9 mouse cellular contexts compared by ENCODE assay signal in the genomic region with DNA sequence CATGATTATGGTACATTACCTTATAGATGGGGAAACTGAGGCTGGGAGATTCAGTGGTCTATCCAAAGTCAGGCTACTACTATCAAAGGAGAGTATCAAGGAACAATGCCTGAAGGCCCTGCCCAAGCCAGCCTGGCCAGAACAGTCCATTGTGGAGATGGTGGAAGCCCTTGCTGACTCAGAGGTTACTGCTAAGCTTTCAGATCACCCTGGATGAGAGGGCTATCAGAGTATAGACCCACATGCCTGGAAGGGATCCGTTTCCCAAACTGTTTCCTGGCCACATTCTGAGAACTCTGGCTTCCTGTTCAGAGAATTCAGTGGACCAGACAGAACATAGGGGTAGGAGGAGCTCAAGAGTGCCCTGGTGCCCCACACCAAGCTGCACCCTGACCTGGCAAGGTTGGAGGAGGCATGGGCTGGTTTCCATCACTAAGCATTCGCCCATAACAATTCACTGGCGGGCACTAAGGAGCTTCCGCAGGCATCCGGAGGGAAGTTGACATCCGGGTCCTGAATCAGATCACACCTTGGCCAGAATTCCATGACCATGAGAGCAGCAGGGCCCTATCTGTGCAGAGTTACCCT. TPM values are rescaled to one million over a fixed set of nuclear protein-coding genes. Genes with fewer than 3 reads are reported as not detected.
DNase-seq lines count a peak whose midpoint lies in the region; ATAC-seq lines count a peak whose summit lies in the region.
"Had no signal": no experiment of that assay in that cellular context is flagged by ENCODE, and none has a peak within 500 bp of the region (broad histone marks: within the 10 kb centered on the region; RNA-seq: fewer than 3 reads in every experiment).

No protein-coding gene starts in this region.

- intact Hi-C loops in heart, postnatal 25 days (cut with DNase I) = loop anchor here (1.0 to 10.0 kb wide), 4 partner anchors 15 to 465 kb away; partner anchors contain the start of gene Bnip3
- intact Hi-C loops in heart, postnatal 10 days (cut with DNase I) = loop anchor here (5.0 kb wide), 1 partner anchor 122 kb away; the partner anchor contains the start of gene Pwwp2b

- DNase-seq in heart, embryonic 10.5 days (ENCODE audit: low spot score) = no peak
- DNase-seq in heart, postnatal 25 days (ENCODE audit: low spot score) = no peak
- peak; percentile 23 to 36 for DNase-seq in heart, postnatal 10 days
- DNase-seq in embryo, embryonic 10 days (ENCODE audit: low spot score) = no peak
- DNase-seq in cerebellum, adult 9-11 months = no peak
- DNase-seq: liver, postnatal 0 days had no signal

- no peaks in the 10 kb centered on the region for H3K36me3 ChIP-seq in heart, embryonic 10.5 days
- no peaks in the 10 kb centered on the region for H3K36me3 ChIP-seq in embryonic facial prominence, embryonic 12.5 days
- no peaks in the 10 kb centered on the region for H3K36me3 ChIP-seq in limb, embryonic 12.5 days

- H3K27ac ChIP-seq in heart, embryonic 10.5 days = peak overlapping the region; percentile 96
- H3K27ac ChIP-seq in embryonic facial prominence, embryonic 12.5 days = peak overlapping the region; percentile 90; the same call in 1 of the 2 replicates
- H3K27ac ChIP-seq in limb, embryonic 12.5 days = peak overlapping the region; percentile 97

- H3K4me3 ChIP-seq in heart, embryonic 10.5 days = no peak overlapping the region
- no peak overlapping the region for H3K4me3 ChIP-seq in embryonic facial prominence, embryonic 12.5 days
- H3K4me3 ChIP-seq in limb, embryonic 12.5 days (replicated peaks) = no peak overlapping the region

- 50% methylated on average over 6 of the region's 6 CpGs for WGBS in heart, embryonic 10.5 days
- WGBS in embryonic facial prominence, embryonic 12.5 days = 85% methylated on average over 6 of the region's 6 CpGs
- whole genome bisulfite sequencing in limb, embryonic 12.5 days = 89% methylated on average over 6 of the region's 6 CpGs

- H3K4me1 ChIP-seq in heart, embryonic 10.5 days = peaks cover 65% of the 10 kb centered on the region
- peaks cover 27% of the 10 kb centered on the region for H3K4me1 ChIP-seq in embryonic facial prominence, embryonic 12.5 days
- peaks cover 38% of the 10 kb centered on the region for H3K4me1 ChIP-seq in limb, embryonic 12.5 days (replicated peaks)

- H3K4me2 ChIP-seq in embryonic facial prominence, embryonic 12.5 days (replicated peaks) = no peak overlapping the region
- H3K4me2 ChIP-seq in limb, embryonic 12.5 days = no peak overlapping the region

- no peak for ATAC-seq in embryonic facial prominence, embryonic 12.5 days (ENCODE audit: insufficient number of reproducible peaks, insufficient read depth, low FRiP score, low TSS enrichment)
- ATAC-seq in limb, embryonic 12.5 days (ENCODE audit: insufficient number of reproducible peaks, insufficient read depth, low FRiP score, low TSS enrichment, low read depth) = no peak
- ATAC-seq in monocyte, adult 5-6 weeks (replicated peaks; ENCODE audit: insufficient number of reproducible peaks, low FRiP score, low TSS enrichment, poor library complexity, severe bottlenecking) = no peak
- ATAC-seq: liver, postnatal 0 days had no signal

- no peaks in the 10 kb centered on the region for H3K9me3 ChIP-seq in heart, embryonic 10.5 days
- no peaks in the 10 kb centered on the region for H3K9me3 ChIP-seq in embryonic facial prominence, embryonic 12.5 days
- no peaks in the 10 kb centered on the region for H3K9me3 ChIP-seq in limb, embryonic 12.5 days

- no peaks in the 10 kb centered on the region for H3K27me3 ChIP-seq in heart, embryonic 10.5 days (ENCODE audit: insufficient read depth, poor library complexity, severe bottlenecking)
- H3K27me3 ChIP-seq in embryonic facial prominence, embryonic 12.5 days = no peaks in the 10 kb centered on the region
- no peaks in the 10 kb centered on the region for H3K27me3 ChIP-seq in limb, embryonic 12.5 days

- no peak overlapping the region for H3K9ac ChIP-seq in embryonic facial prominence, embryonic 12.5 days
- H3K9ac ChIP-seq in limb, embryonic 12.5 days (replicated peaks) = no peak overlapping the region
- H3K9ac ChIP-seq: liver, postnatal 0 days had no signal

RNA-seq across cellular contexts. Expression of gene Inpp5a, which starts 19.3 kb away (rescaled TPM):
- polyA plus RNA-seq in heart, embryonic 10.5 days (2016; fragmentation: Nextera tagmentation; extraction: Ambion mirVana) = 46.9 and 60.9 TPM in 2 replicates
- total RNA-seq in heart, postnatal 25 days (2021) = 100 to 1,000 TPM; 292 to 306 TPM
- polyA plus RNA-seq in embryonic facial prominence, embryonic 12.5 days (2016; fragmentation: Nextera tagmentation; extraction: Ambion mirVana) = 29.9 and 34.1 TPM in 2 replicates
- 100 to 1,000 TPM; 185 to 197 TPM for total RNA-seq in heart, postnatal 10 days (2021)
- polyA plus RNA-seq in limb, embryonic 12.5 days (2016; fragmentation: Nextera tagmentation; extraction: Ambion mirVana) = 26.8 and 29.9 TPM in 2 replicates
- 9.5 to 39.9 TPM (median 10.0 TPM) in 3 replicates for total RNA-seq in monocyte, adult 5-6 weeks (2017)

Comparison
In these comparisons a context has a peak if more than half of its experiments do, and no peak if none do; other contexts are left out.
1. DNase-seq: peak in heart, postnatal 10 days (2 of 2); none in heart, embryonic 10.5 days (single experiment), heart, postnatal 25 days (single experiment), embryo, embryonic 10 days (single experiment) and cerebellum, adult 9-11 months (single experiment).
2. Peak in every context shown above with its lines, with median percentiles within 50 percentile points of each other: H3K27ac ChIP-seq.